Mouse (Mus musculus) kidney, adult 2 months (tissue): ENCODE results near the gene Cd164l2.

Experiments
- CTCF ChIP-seq: fragments of 200-500 bp; conservative IDR thresholded peaks from 2 replicates; pipeline ENCODE4 v1.5.1; 2011; ENCODE audit warnings: low read depth, mild to moderate bottlenecking, control low read depth, low read length, moderate library complexity, mixed read lengths; ENCODE audit not compliant: insufficient read depth, insufficient read length
- POLR2A ChIP-seq: fragments of 200-500 bp; IDR thresholded peaks from one replicate; pipeline ENCODE4 v1.6.1; 2011; ENCODE audit warnings: low read depth, low read length, control low read depth

DNA sequence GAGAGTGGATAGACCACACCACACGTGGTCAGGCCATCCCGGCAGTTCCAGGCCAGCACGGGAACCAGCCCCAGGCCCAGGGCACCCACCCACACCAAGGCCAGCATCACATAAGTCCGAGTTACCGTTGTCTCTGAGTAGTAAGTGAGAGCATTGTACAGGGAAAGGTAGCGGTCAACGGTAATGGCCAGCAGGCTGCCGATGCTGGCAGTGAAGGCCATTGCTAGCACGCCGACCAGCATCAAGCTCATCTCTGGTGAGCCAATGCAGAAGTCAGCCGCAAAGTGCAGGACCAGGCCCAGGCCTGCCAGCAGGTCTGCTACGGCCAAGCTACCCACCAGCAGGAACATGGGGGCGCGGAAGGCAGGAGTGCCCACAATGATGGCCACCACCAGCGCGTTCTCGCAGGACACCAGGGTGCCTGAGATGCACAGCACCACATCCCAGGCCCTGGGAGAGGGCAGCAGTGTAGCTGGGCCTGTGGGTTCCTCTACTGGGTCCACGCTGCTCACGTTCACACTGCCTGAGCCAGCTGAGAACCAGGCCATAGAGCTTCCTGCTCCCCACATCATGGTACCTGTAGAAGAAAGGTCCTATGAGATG, 1.0 kb upstream of the Cd164l2 start:
- TF ChIP-seq POLR2A (no peak), CTCF (no peak)
